Mouse (Mus musculus) C2C12 (cell line): ENCODE measurements around the gene Rnf213.

ENCODE experiments used
- CTCF ChIP-seq: IDR thresholded peaks from one replicate; pipeline ENCODE4 v1.5.1; 2011; ENCODE audit not compliant: control insufficient read depth, insufficient read depth, insufficient read length
- FOSL1 ChIP-seq: IDR thresholded peaks from one replicate; pipeline ENCODE4 v1.8.0; 2011; ENCODE audit warnings: mild to moderate bottlenecking, low read length; ENCODE audit not compliant: poor library complexity, insufficient read depth, severe bottlenecking
- MAX ChIP-seq: IDR thresholded peaks from one replicate; pipeline ENCODE4 v1.6.1; 2011; ENCODE audit warnings: mild to moderate bottlenecking, control low read depth
- MYOD1 ChIP-seq: IDR thresholded peaks from one replicate; pipeline ENCODE4 v1.6.1; 2011; ENCODE audit warnings: low read depth; ENCODE audit not compliant: control insufficient read depth, insufficient read length
- MYOG ChIP-seq: IDR thresholded peaks from one replicate; pipeline ENCODE4 v1.6.1; 2011; ENCODE audit not compliant: control insufficient read depth, insufficient read length; ENCODE audit errors: extremely low read depth
- USF1 ChIP-seq: IDR thresholded peaks from one replicate; pipeline ENCODE4 v1.6.1; 2011; ENCODE audit warnings: low read depth, mild to moderate bottlenecking, control low read depth, moderate library complexity

DNA sequence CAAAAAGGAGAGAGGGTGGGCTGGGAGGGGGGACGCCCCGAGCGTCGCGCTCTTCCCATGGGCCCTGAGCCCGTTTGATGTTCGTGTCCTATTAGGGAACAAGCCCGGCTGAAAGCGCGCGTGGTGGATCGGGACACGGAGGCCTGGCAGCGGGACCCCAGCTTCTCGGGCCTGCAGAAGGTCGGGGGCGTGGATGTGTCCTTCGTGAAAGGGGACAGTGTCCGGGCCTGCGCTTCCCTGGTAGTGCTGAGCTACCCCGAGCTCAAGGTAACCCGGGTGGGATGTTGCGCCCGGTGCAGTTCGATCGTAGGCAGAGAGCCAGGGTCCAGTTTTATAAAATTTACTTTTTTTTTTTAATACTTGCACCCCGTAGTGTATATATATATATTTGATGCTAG, 98.8 kb downstream of the Rnf213 start:
- TF ChIP-seq CTCF: no peak
- no peak for TF ChIP-seq MYOD1
- TF ChIP-seq MAX: no peak
- no peak for TF ChIP-seq FOSL1
- no peak for TF ChIP-seq MYOG
- no peak for TF ChIP-seq USF1
